Mouse (Mus musculus) stomach, embryonic 16.5 days (tissue): Measurements from ENCODE around the gene Bcl6. TPM values are rescaled to one million over a fixed set of nuclear protein-coding genes. Genes with fewer than 3 reads are reported as not detected.

Experiments
- ATAC-seq: fragments of 200-750 bp; cut with Nextera tagmentation; 2 replicates; pipeline ENCODE4 v1.8.0; 2017; ENCODE audit warnings: moderate number of reproducible peaks, moderate TSS enrichment; ENCODE audit not compliant: insufficient read depth, low FRiP score
- H3K27ac ChIP-seq: fragments of 300-500 bp; sonication (generic); 2 replicates; pipeline ENCODE4 v1.5.1; 2014; ENCODE audit warnings: low read length
- H3K27me3 ChIP-seq: fragments of 300-500 bp; sonication (generic); 2 replicates; pipeline ENCODE4 v1.6.1; 2014; ENCODE audit warnings: low read length, control low read depth, mixed read lengths; ENCODE audit not compliant: control insufficient read depth, insufficient read depth
- H3K36me3 ChIP-seq: fragments of 300-500 bp; sonication (generic); 2 replicates; pipeline ENCODE4 v1.6.1; 2014; ENCODE audit warnings: low read length; ENCODE audit not compliant: control insufficient read depth, insufficient read depth
- H3K4me1 ChIP-seq: fragments of 300-500 bp; sonication (generic); 2 replicates; pipeline ENCODE4 v1.6.1; 2014; ENCODE audit warnings: low read length, control low read depth, mixed read lengths; ENCODE audit not compliant: control insufficient read depth, insufficient read depth
- H3K4me2 ChIP-seq: fragments of 300-500 bp; sonication (generic); 2 replicates; pipeline ENCODE4 v1.6.1; 2014; ENCODE audit warnings: low read depth, low read length, mixed read lengths
- H3K4me3 ChIP-seq: fragments of 300-500 bp; sonication (generic); replicated peaks from 2 replicates; pipeline ENCODE4 v1.5.1; 2014; ENCODE audit warnings: mild to moderate bottlenecking, low read length
- H3K9ac ChIP-seq: fragments of 300-500 bp; sonication (generic); 2 replicates; pipeline ENCODE4 v1.6.1; 2014; ENCODE audit warnings: low read length
- H3K9me3 ChIP-seq: fragments of 300-500 bp; sonication (generic); replicated peaks from 2 replicates; pipeline ENCODE4 v1.6.1; 2016; ENCODE audit warnings: low read length, control low read depth; ENCODE audit not compliant: control insufficient read depth
- WGBS: fragments of 180-500 bp; shearing (Covaris S2); extraction: QIAGEN DNeasy Blood & Tissue Kit; methylation state at CpG from one replicate; pipeline ENCODE4 v1.1.7; 2014; 5-methylcytosine and 5-hydroxymethylcytosine counted together
- polyA plus RNA-seq: library from polyadenylated mRNA; unstranded; fragments of >200 nt; fragmentation: Nextera tagmentation; extraction: Ambion mirVana; gene quantifications from 2 replicates; pipeline ENCODE4 v1.2.1, GENCODE M21; 2015

The Bcl6 gene
- polyA plus RNA-seq, 1 experiment from 2014 or later: 1.5 TPM

- Histone ChIP-seq H3K27ac (no peak overlapping the region), H3K4me2 (no peak overlapping the region)
- WGBS: 87% methylated on average over 4 of the region's 4 CpGs
Observed at GRCm38 (mm10) chr16:23968888-23969287, 19.8 kb downstream of the Bcl6 start.

GRCm38 (mm10) chr16:23967301-23967700, 21.4 kb downstream of the Bcl6 start:
- no peak overlapping the region for H3K9ac ChIP-seq

More at GRCm38 (mm10) chr16:23968888-23969287, 19.8 kb downstream of the Bcl6 start:
- Histone ChIP-seq H3K27me3 (no peaks in the 10 kb centered on the region), H3K4me3 (no peak overlapping the region), H3K4me1 (no peaks in the 10 kb centered on the region), H3K36me3 (peaks cover 6% of the 10 kb centered on the region), H3K9me3 (no peaks in the 10 kb centered on the region), H3K9ac (no peak overlapping the region)
- ATAC-seq: no peak

GRCm38 (mm10) chr16:23966066-23966465, 22.6 kb downstream of the Bcl6 start:
- Histone ChIP-seq H3K9ac (no peak overlapping the region), H3K4me3 (no peak overlapping the region), H3K4me1 (no peaks in the 10 kb centered on the region), H3K9me3 (no peaks in the 10 kb centered on the region), H3K27me3 (no peaks in the 10 kb centered on the region), H3K4me2 (no peak overlapping the region), H3K27ac (no peak overlapping the region), H3K36me3 (peaks cover 6% of the 10 kb centered on the region)
- 89% methylated on average over 14 of the region's 14 CpGs for WGBS
- no peak for ATAC-seq

More at GRCm38 (mm10) chr16:23967301-23967700, 21.4 kb downstream of the Bcl6 start:
- peaks cover 6% of the 10 kb centered on the region for H3K36me3 ChIP-seq
- no peaks in the 10 kb centered on the region for H3K4me1 ChIP-seq
- no peaks in the 10 kb centered on the region for H3K27me3 ChIP-seq
- H3K4me3 ChIP-seq: no peak overlapping the region
- no peak overlapping the region for H3K27ac ChIP-seq
- WGBS: 81% methylated on average over 7 of the region's 7 CpGs
- H3K4me2 ChIP-seq: no peak overlapping the region
- no peak for ATAC-seq
- no peaks in the 10 kb centered on the region for H3K9me3 ChIP-seq

GRCm38 (mm10) chr16:23964706-23965367, 23.8 kb downstream of the Bcl6 start:
- no peak overlapping the region for H3K9ac ChIP-seq
- no peak overlapping the region for H3K4me3 ChIP-seq
- H3K4me1 ChIP-seq: no peaks in the 10 kb centered on the region
- H3K9me3 ChIP-seq: no peaks in the 10 kb centered on the region
- no peak overlapping the region for H3K27ac ChIP-seq
- H3K36me3 ChIP-seq: peaks cover 6% of the 10 kb centered on the region
- no peak for ATAC-seq
- WGBS: 79% methylated on average over 14 of the region's 14 CpGs
- no peaks in the 10 kb centered on the region for H3K27me3 ChIP-seq
- no peak overlapping the region for H3K4me2 ChIP-seq

GRCm38 (mm10) chr16:23963896-23964668, 24.6 kb downstream of the Bcl6 start:
- H3K4me2 ChIP-seq: no peak overlapping the region
- H3K36me3 ChIP-seq: peaks cover 6% of the 10 kb centered on the region
- no peaks in the 10 kb centered on the region for H3K27me3 ChIP-seq
- H3K27ac ChIP-seq: no peak overlapping the region
- no peaks in the 10 kb centered on the region for H3K9me3 ChIP-seq
- H3K4me3 ChIP-seq: no peak overlapping the region
- H3K9ac ChIP-seq: no peak overlapping the region
- no peaks in the 10 kb centered on the region for H3K4me1 ChIP-seq
- 77% methylated on average over 22 of the region's 22 CpGs for WGBS
- no peak for ATAC-seq

- ATAC-seq: no peak
- no peaks in the 10 kb centered on the region for H3K4me1 ChIP-seq
- 83% methylated on average over 2 of the region's 2 CpGs for WGBS
Observed at GRCm38 (mm10) chr16:23962401-23962800, 26.3 kb downstream of the Bcl6 start.

GRCm38 (mm10) chr16:23958938-23959337, 29.7 kb downstream of the Bcl6 start:
- H3K4me3 ChIP-seq: no peak overlapping the region
- H3K36me3 ChIP-seq: no peaks in the 10 kb centered on the region
- no peak for ATAC-seq
- no peak overlapping the region for H3K4me2 ChIP-seq
- H3K4me1 ChIP-seq: no peaks in the 10 kb centered on the region
- no peaks in the 10 kb centered on the region for H3K27me3 ChIP-seq
- H3K27ac ChIP-seq: no peak overlapping the region
- no peaks in the 10 kb centered on the region for H3K9me3 ChIP-seq
- no peak overlapping the region for H3K9ac ChIP-seq

More at GRCm38 (mm10) chr16:23962401-23962800, 26.3 kb downstream of the Bcl6 start:
- Histone ChIP-seq H3K4me3 (no peak overlapping the region), H3K9me3 (no peaks in the 10 kb centered on the region), H3K4me2 (no peak overlapping the region), H3K27ac (no peak overlapping the region), H3K27me3 (no peaks in the 10 kb centered on the region), H3K36me3 (no peaks in the 10 kb centered on the region; the same call in 1 of the 2 replicates), H3K9ac (no peak overlapping the region)

- Histone ChIP-seq H3K4me1 (no peaks in the 10 kb centered on the region), H3K27me3 (no peaks in the 10 kb centered on the region), H3K4me2 (no peak overlapping the region), H3K9me3 (no peaks in the 10 kb centered on the region), H3K27ac (no peak overlapping the region), H3K4me3 (no peak overlapping the region), H3K36me3 (no peaks in the 10 kb centered on the region), H3K9ac (no peak overlapping the region)
- no peak for ATAC-seq
- WGBS: 12% methylated on average over 1 of the region's 1 CpGs
Observed at GRCm38 (mm10) chr16:23953959-23954260, 34.7 kb downstream of the Bcl6 start.

- Histone ChIP-seq H3K27me3 (no peaks in the 10 kb centered on the region), H3K27ac (no peak overlapping the region), H3K9me3 (no peaks in the 10 kb centered on the region), H3K4me3 (no peak overlapping the region), H3K36me3 (no peaks in the 10 kb centered on the region), H3K4me2 (no peak overlapping the region), H3K9ac (no peak overlapping the region), H3K4me1 (no peaks in the 10 kb centered on the region)
- WGBS: 50% methylated on average over 11 of the region's 11 CpGs
- ATAC-seq: no peak
Observed at GRCm38 (mm10) chr16:23953189-23953958, 35.3 kb downstream of the Bcl6 start.
